Mouse (Mus musculus): Measurements from ENCODE around the gene Map3k12. TPM values are rescaled to one million over a fixed set of nuclear protein-coding genes. Genes with fewer than 3 reads are reported as not detected.

Map3k12 gene
- polyA plus RNA-seq, 1 experiment from 2014 or later: 1.5 TPM

- Histone ChIP-seq H3K36me3 (replicated peaks) (peaks cover 19% of the 10 kb centered on the region), H3K9me3 (replicated peaks) (no peaks in the 10 kb centered on the region), H3K4me3 (replicated peaks) (peak within 1 kb of the TSS; percentile 62), H3K27me3 (no peaks in the 10 kb centered on the region), H3K27ac (replicated peaks) (peak within 1 kb of the TSS; percentile 91), H3K4me1 (replicated peaks) (peaks cover 63% of the 10 kb centered on the region), H3K9ac (peak within 1 kb of the TSS; percentile 58), H3K4me2 (peak within 1 kb of the TSS; percentile 78)
- ATAC-seq (ENCODE audit: insufficient read depth): peak; percentile 77
- WGBS (ENCODE audit: insufficient replicate concordance): under 1% methylated on average over 19 of the region's 19 CpGs
Measured at GRCm38 (mm10) chr15:102458904-102459317, 58.0 kb downstream of the Map3k12 start, which contains the start of gene Prr13. Gene Prr13, plus strand, starts transcription at chr15:102459028.

- Histone ChIP-seq H3K36me3 (replicated peaks) (peaks cover 12% of the 10 kb centered on the region), H3K9ac (0 out of 2 replicates have a peak overlapping the region, but pooled peaks have one; percentile 35), H3K4me3 (replicated peaks) (peak overlapping the region; percentile 62), H3K27ac (replicated peaks) (peak overlapping the region; percentile 91), H3K4me1 (replicated peaks) (peaks cover 58% of the 10 kb centered on the region), H3K4me2 (peak overlapping the region; percentile 78), H3K9me3 (replicated peaks) (no peaks in the 10 kb centered on the region), H3K27me3 (no peaks in the 10 kb centered on the region)
- 27% methylated on average over 5 of the region's 5 CpGs for WGBS (ENCODE audit: insufficient replicate concordance)
- no peak for ATAC-seq (ENCODE audit: insufficient read depth)
Measured at GRCm38 (mm10) chr15:102458050-102458736, 58.7 kb downstream of the Map3k12 start.

- Histone ChIP-seq H3K27me3 (no peaks in the 10 kb centered on the region; the same call in 1 of the 2 replicates), H3K4me1 (replicated peaks) (peaks cover 50% of the 10 kb centered on the region), H3K9me3 (replicated peaks) (no peaks in the 10 kb centered on the region), H3K36me3 (replicated peaks) (no peaks in the 10 kb centered on the region), H3K9ac (no peak overlapping the region), H3K27ac (replicated peaks) (no peak overlapping the region), H3K4me3 (replicated peaks) (no peak overlapping the region), H3K4me2 (no peak overlapping the region)
- WGBS (ENCODE audit: insufficient replicate concordance): 44% methylated on average over 6 of the region's 6 CpGs
- no peak for ATAC-seq (ENCODE audit: insufficient read depth)
Measured at GRCm38 (mm10) chr15:102455993-102456392, 60.9 kb downstream of the Map3k12 start.

- H3K4me2 ChIP-seq: no peak overlapping the region
- ATAC-seq (ENCODE audit: insufficient read depth): no peak
- 73% methylated on average over 26 of the region's 26 CpGs for WGBS (ENCODE audit: insufficient replicate concordance)
Measured at GRCm38 (mm10) chr15:102451666-102452430, 65.0 kb downstream of the Map3k12 start.

GRCm38 (mm10) chr15:102450928-102451327, 65.9 kb downstream of the Map3k12 start:
- peaks cover 10% of the 10 kb centered on the region; the same call in 1 of the 2 replicates for H3K4me1 ChIP-seq (replicated peaks)
- 30% methylated on average over 7 of the region's 7 CpGs for WGBS (ENCODE audit: insufficient replicate concordance)
- H3K9ac ChIP-seq: no peak overlapping the region
- no peaks in the 10 kb centered on the region for H3K9me3 ChIP-seq (replicated peaks)
- 0 out of 2 replicates have a peak overlapping the region, but pooled peaks have one; percentile 38 for H3K27ac ChIP-seq (replicated peaks)
- peak overlapping the region; percentile 23; the same call in 1 of the 2 replicates for H3K4me2 ChIP-seq
- H3K4me3 ChIP-seq (replicated peaks): 0 out of 2 replicates have a peak overlapping the region, but pooled peaks have one; percentile 4
- no peaks in the 10 kb centered on the region for H3K36me3 ChIP-seq (replicated peaks)
- 0 out of 2 replicates have a peak, but pooled peaks have one; percentile 32 for ATAC-seq (ENCODE audit: insufficient read depth)
- H3K27me3 ChIP-seq: no peaks in the 10 kb centered on the region; the same call in none of the 2 replicates

More at GRCm38 (mm10) chr15:102451666-102452430, 65.0 kb downstream of the Map3k12 start:
- Histone ChIP-seq H3K36me3 (replicated peaks) (no peaks in the 10 kb centered on the region), H3K9me3 (replicated peaks) (no peaks in the 10 kb centered on the region), H3K4me3 (replicated peaks) (no peak overlapping the region), H3K9ac (no peak overlapping the region), H3K27ac (replicated peaks) (no peak overlapping the region), H3K4me1 (replicated peaks) (peaks cover 12% of the 10 kb centered on the region; the same call in 1 of the 2 replicates), H3K27me3 (no peaks in the 10 kb centered on the region; the same call in none of the 2 replicates)

GRCm38 (mm10) chr15:102449366-102449765, 67.5 kb downstream of the Map3k12 start:
- H3K9me3 ChIP-seq (replicated peaks): no peaks in the 10 kb centered on the region
- no peak overlapping the region for H3K9ac ChIP-seq
- H3K27me3 ChIP-seq: no peaks in the 10 kb centered on the region; the same call in none of the 2 replicates
- H3K27ac ChIP-seq (replicated peaks): no peak overlapping the region
- no peak overlapping the region for H3K4me3 ChIP-seq (replicated peaks)
- H3K36me3 ChIP-seq (replicated peaks): no peaks in the 10 kb centered on the region
- peaks cover 8% of the 10 kb centered on the region; the same call in 1 of the 2 replicates for H3K4me1 ChIP-seq (replicated peaks)
- no peak for ATAC-seq (ENCODE audit: insufficient read depth)
- H3K4me2 ChIP-seq: no peak overlapping the region
- 57% methylated on average over 8 of the region's 8 CpGs for WGBS (ENCODE audit: insufficient replicate concordance)

Other genes starting within 250 kb of the Map3k12 start
- not detected in 2 replicates for gene Gm9918, start 246.5 kb downstream of the Map3k12 start, polyA plus RNA-seq (2015; fragmentation: Nextera tagmentation; extraction: Ambion mirVana)
- gene Mfsd5, start 237.6 kb downstream of the Map3k12 start, polyA plus RNA-seq (2015; fragmentation: Nextera tagmentation; extraction: Ambion mirVana): 24.9 and 25.6 TPM in 2 replicates
- gene Espl1, start 220.8 kb downstream of the Map3k12 start, polyA plus RNA-seq (2015; fragmentation: Nextera tagmentation; extraction: Ambion mirVana): 23.0 and 24.6 TPM in 2 replicates
- gene Pfdn5, start 190.9 kb downstream of the Map3k12 start, polyA plus RNA-seq (2015; fragmentation: Nextera tagmentation; extraction: Ambion mirVana): 104 and 114 TPM in 2 replicates
- gene Myg1, start 185.4 kb downstream of the Map3k12 start, polyA plus RNA-seq (2015; fragmentation: Nextera tagmentation; extraction: Ambion mirVana): 38.1 and 40.1 TPM in 2 replicates
- gene Aaas, start 166.3 kb downstream of the Map3k12 start, polyA plus RNA-seq (2015; fragmentation: Nextera tagmentation; extraction: Ambion mirVana): 41.7 and 48.3 TPM in 2 replicates
- not detected in 2 replicates for gene Sp7, start 149.9 kb downstream of the Map3k12 start, polyA plus RNA-seq (2015; fragmentation: Nextera tagmentation; extraction: Ambion mirVana)
- gene Sp1, start 110.9 kb downstream of the Map3k12 start, polyA plus RNA-seq (2015; fragmentation: Nextera tagmentation; extraction: Ambion mirVana): 3.5 and 3.7 TPM in 2 replicates
- gene Amhr2, start 71.7 kb downstream of the Map3k12 start, polyA plus RNA-seq (2015; fragmentation: Nextera tagmentation; extraction: Ambion mirVana): 0.08 and 0.10 TPM in 2 replicates
- gene Prr13, start 58.0 kb downstream of the Map3k12 start, polyA plus RNA-seq (2015; fragmentation: Nextera tagmentation; extraction: Ambion mirVana): 106 and 115 TPM in 2 replicates
- gene Pcbp2, start 46.5 kb downstream of the Map3k12 start, polyA plus RNA-seq (2015; fragmentation: Nextera tagmentation; extraction: Ambion mirVana): 64.1 and 73.9 TPM in 2 replicates
- not detected in 2 replicates for gene Gm10337, start 13.3 kb downstream of the Map3k12 start, polyA plus RNA-seq (2015; fragmentation: Nextera tagmentation; extraction: Ambion mirVana)
- gene Tarbp2, start 1.1 kb upstream of the Map3k12 start, polyA plus RNA-seq (2015; fragmentation: Nextera tagmentation; extraction: Ambion mirVana): 42.0 and 46.8 TPM in 2 replicates
- gene Npff, start 7.9 kb upstream of the Map3k12 start, polyA plus RNA-seq (2015; fragmentation: Nextera tagmentation; extraction: Ambion mirVana): 0.63 and 1.1 TPM in 2 replicates
- gene Gm28047, start 108.0 kb upstream of the Map3k12 start, polyA plus RNA-seq (2015; fragmentation: Nextera tagmentation; extraction: Ambion mirVana): not detected in 2 replicates
- gene Atf7, start 108.4 kb upstream of the Map3k12 start, polyA plus RNA-seq (2015; fragmentation: Nextera tagmentation; extraction: Ambion mirVana): 8.8 and 10.5 TPM in 2 replicates
- 26.9 and 29.4 TPM in 2 replicates for gene Atp5g2, start 155.3 kb upstream of the Map3k12 start, polyA plus RNA-seq (2015; fragmentation: Nextera tagmentation; extraction: Ambion mirVana)
- 12.8 and 14.5 TPM in 2 replicates for gene Calcoco1, start 205.1 kb upstream of the Map3k12 start, polyA plus RNA-seq (2015; fragmentation: Nextera tagmentation; extraction: Ambion mirVana)

Data from liver, embryonic 15.5 days (tissue).